Mouse (Mus musculus): Measurements from ENCODE around the gene Cfap206. TPM values are rescaled to one million over a fixed set of nuclear protein-coding genes. Genes with fewer than 3 reads are reported as not detected.

The Cfap206 gene
- total and polyA plus RNA-seq, 3 experiments, result 0.16 to 0.47 TPM; not detected in 1

DNA sequence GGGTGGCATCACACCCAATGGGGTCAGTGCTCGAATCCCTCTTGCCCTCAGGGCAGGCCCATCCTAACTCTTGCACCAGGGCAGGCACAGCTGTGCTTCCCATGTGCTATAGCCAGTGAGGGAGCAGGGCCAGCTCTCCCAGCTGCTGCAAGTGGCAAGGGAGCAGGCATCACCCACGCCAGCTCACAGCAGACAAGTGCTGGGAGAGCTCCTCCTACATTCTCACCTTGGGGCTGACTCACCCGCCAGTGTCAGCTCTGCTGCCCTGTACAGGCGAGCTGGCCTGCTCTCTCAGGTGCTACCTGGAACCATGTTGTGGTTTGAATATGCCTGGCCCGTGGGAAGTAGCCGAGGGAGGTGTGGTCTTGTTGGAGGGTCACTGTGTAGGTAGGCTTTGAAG, 68.1 kb downstream of the Cfap206 start:
- no peaks in the 10 kb centered on the region for H3K36me3 ChIP-seq (ENCODE audit: control insufficient read depth, insufficient read depth, low read length)
- TF ChIP-seq EP300 (IDR thresholded peaks at IDR 0.05; ENCODE audit: insufficient read depth, low read depth, low read length) (no peak), CTCF (IDR thresholded peaks at IDR 0.05) (no peak), POLR2A (IDR thresholded peaks at IDR 0.05; ENCODE audit: insufficient read depth, low read depth, low read length) (no peak)
- no peak for DNase-seq
- no peaks in the 10 kb centered on the region for H3K4me1 ChIP-seq (ENCODE audit: control insufficient read depth, insufficient read depth, low read length)
- no peaks in the 10 kb centered on the region for H3K27me3 ChIP-seq (ENCODE audit: control insufficient read depth, insufficient read depth, low read length)
- no peaks in the 10 kb centered on the region for H3K79me2 ChIP-seq (replicated peaks; ENCODE audit: control insufficient read depth, insufficient read depth, low read length)
- H3K9ac ChIP-seq (ENCODE audit: low read depth, low read length), result no peak overlapping the region
- H3K4me3 ChIP-seq, result no peak overlapping the region
- 81% methylated on average over 6 of the region's 6 CpGs for WGBS
- no peak overlapping the region for H3K27ac ChIP-seq
- intact Hi-C loops (cut with DNase I), result no loop called here

DNA sequence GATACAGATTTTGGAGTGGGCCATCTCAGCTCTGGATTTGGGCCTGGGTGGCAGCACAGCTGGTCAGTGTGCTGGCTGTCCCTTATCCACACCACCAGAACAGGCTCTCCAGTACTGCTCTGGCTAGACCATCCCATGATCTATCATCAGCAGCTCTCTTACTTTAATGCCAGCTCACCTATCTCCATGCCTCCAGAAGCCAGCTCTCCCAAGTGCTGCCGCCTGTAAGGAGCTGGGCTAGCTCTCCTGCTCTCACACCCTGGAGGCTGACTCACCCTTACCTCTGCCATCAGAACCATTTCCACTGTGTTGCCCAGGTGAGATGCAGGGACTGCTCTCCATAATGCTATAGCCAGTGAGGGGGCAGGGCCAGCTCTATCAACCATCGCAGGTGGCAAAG, 68.5 kb downstream of the Cfap206 start:
- no peak for DNase-seq
- Histone ChIP-seq H3K9ac (ENCODE audit: low read depth, low read length) (no peak overlapping the region), H3K79me2 (replicated peaks; ENCODE audit: control insufficient read depth, insufficient read depth, low read length) (no peaks in the 10 kb centered on the region), H3K27me3 (ENCODE audit: control insufficient read depth, insufficient read depth, low read length) (no peaks in the 10 kb centered on the region), H3K4me1 (ENCODE audit: control insufficient read depth, insufficient read depth, low read length) (no peaks in the 10 kb centered on the region), H3K36me3 (ENCODE audit: control insufficient read depth, insufficient read depth, low read length) (no peaks in the 10 kb centered on the region), H3K4me3 (no peak overlapping the region), H3K27ac (no peak overlapping the region)
- 91% methylated on average over 2 of the region's 2 CpGs for WGBS
- TF ChIP-seq POLR2A (IDR thresholded peaks at IDR 0.05; ENCODE audit: insufficient read depth, low read depth, low read length) (no peak), EP300 (IDR thresholded peaks at IDR 0.05; ENCODE audit: insufficient read depth, low read depth, low read length) (no peak), CTCF (IDR thresholded peaks at IDR 0.05) (no peak)
- intact Hi-C loops (cut with DNase I), result no loop called here

GRCm38 (mm10) chr4:34659012-34659411, 71.0 kb downstream of the Cfap206 start:
- no peak for TF ChIP-seq EP300 (IDR thresholded peaks at IDR 0.05; ENCODE audit: insufficient read depth, low read depth, low read length)
- TF ChIP-seq POLR2A (IDR thresholded peaks at IDR 0.05; ENCODE audit: insufficient read depth, low read depth, low read length), result no peak
- no peak for TF ChIP-seq CTCF (IDR thresholded peaks at IDR 0.05)
- DNase-seq, result no peak
- 84% methylated on average over 2 of the region's 2 CpGs for WGBS

DNA sequence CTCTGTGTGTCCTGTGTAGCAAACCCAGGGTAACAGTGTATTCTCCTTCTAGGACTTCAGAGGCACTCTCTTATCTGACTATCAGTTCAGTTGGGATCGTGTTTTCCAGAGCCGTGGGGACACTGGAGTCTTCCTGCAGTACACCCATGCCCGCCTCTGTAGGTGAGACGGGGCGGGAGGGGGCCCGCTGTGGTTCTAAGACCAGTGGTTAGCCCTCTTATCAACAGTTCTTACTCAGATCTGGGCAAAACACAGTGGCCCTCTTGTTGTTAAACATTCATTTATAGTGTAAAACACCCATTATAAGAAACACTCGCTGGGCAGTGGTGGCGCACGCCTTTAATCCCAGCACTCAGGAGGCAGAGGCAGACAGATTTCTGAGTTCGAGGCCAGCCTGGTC, 73.9 kb downstream of the Cfap206 start:
- no peaks in the 10 kb centered on the region for H3K4me1 ChIP-seq (ENCODE audit: control insufficient read depth, insufficient read depth, low read length)
- WGBS, result 90% methylated on average over 10 of the region's 10 CpGs
- H3K4me3 ChIP-seq, result no peak overlapping the region
- intact Hi-C loops (cut with DNase I), result no loop called here
- no peaks in the 10 kb centered on the region for H3K27me3 ChIP-seq (ENCODE audit: control insufficient read depth, insufficient read depth, low read length)
- H3K27ac ChIP-seq, result no peak overlapping the region
- no peaks in the 10 kb centered on the region for H3K36me3 ChIP-seq (ENCODE audit: control insufficient read depth, insufficient read depth, low read length)
- H3K9ac ChIP-seq (ENCODE audit: low read depth, low read length), result no peak overlapping the region
- no peak for DNase-seq
- TF ChIP-seq EP300 (IDR thresholded peaks at IDR 0.05; ENCODE audit: insufficient read depth, low read depth, low read length), result no peak
- no peak for TF ChIP-seq CTCF (IDR thresholded peaks at IDR 0.05)
- TF ChIP-seq POLR2A (IDR thresholded peaks at IDR 0.05; ENCODE audit: insufficient read depth, low read depth, low read length), result no peak
- H3K79me2 ChIP-seq (replicated peaks; ENCODE audit: control insufficient read depth, insufficient read depth, low read length), result no peaks in the 10 kb centered on the region

More at GRCm38 (mm10) chr4:34659012-34659411, 71.0 kb downstream of the Cfap206 start:
- Histone ChIP-seq H3K27me3 (ENCODE audit: control insufficient read depth, insufficient read depth, low read length) (no peaks in the 10 kb centered on the region), H3K27ac (no peak overlapping the region), H3K9ac (ENCODE audit: low read depth, low read length) (no peak overlapping the region), H3K4me3 (no peak overlapping the region), H3K4me1 (ENCODE audit: control insufficient read depth, insufficient read depth, low read length) (no peaks in the 10 kb centered on the region), H3K36me3 (ENCODE audit: control insufficient read depth, insufficient read depth, low read length) (no peaks in the 10 kb centered on the region), H3K79me2 (replicated peaks; ENCODE audit: control insufficient read depth, insufficient read depth, low read length) (no peaks in the 10 kb centered on the region)
- intact Hi-C loops (cut with DNase I), result no loop called here

DNA sequence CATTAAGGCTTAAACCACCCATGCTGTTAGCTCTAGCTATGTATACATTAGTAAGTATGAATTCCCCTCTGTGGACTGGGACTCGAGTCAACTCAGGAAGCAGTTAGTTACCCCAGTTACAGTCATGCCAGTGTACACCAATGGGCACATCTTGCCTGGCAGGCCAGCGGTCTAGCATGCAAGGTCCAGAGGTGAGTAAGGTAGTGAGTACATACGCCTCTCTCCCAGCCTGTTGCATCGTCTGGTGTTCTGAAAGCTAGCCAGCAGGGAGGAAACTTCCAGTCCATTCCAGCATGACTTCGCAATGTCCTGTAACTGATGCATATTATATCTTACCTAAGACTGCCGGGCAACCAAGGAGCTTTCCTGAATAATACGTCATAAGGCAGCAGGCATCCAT, 76.8 kb downstream of the Cfap206 start:
- Histone ChIP-seq H3K9ac (ENCODE audit: low read depth, low read length) (no peak overlapping the region), H3K27me3 (ENCODE audit: control insufficient read depth, insufficient read depth, low read length) (no peaks in the 10 kb centered on the region), H3K79me2 (replicated peaks; ENCODE audit: control insufficient read depth, insufficient read depth, low read length) (no peaks in the 10 kb centered on the region), H3K36me3 (ENCODE audit: control insufficient read depth, insufficient read depth, low read length) (no peaks in the 10 kb centered on the region), H3K27ac (no peak overlapping the region), H3K4me1 (ENCODE audit: control insufficient read depth, insufficient read depth, low read length) (no peaks in the 10 kb centered on the region), H3K4me3 (no peak overlapping the region)
- 91% methylated on average over 7 of the region's 7 CpGs for WGBS
- intact Hi-C loops (cut with DNase I), result no loop called here
- no peak for DNase-seq
- TF ChIP-seq POLR2A (IDR thresholded peaks at IDR 0.05; ENCODE audit: insufficient read depth, low read depth, low read length) (no peak), EP300 (IDR thresholded peaks at IDR 0.05; ENCODE audit: insufficient read depth, low read depth, low read length) (no peak), CTCF (IDR thresholded peaks at IDR 0.05) (no peak)

DNA sequence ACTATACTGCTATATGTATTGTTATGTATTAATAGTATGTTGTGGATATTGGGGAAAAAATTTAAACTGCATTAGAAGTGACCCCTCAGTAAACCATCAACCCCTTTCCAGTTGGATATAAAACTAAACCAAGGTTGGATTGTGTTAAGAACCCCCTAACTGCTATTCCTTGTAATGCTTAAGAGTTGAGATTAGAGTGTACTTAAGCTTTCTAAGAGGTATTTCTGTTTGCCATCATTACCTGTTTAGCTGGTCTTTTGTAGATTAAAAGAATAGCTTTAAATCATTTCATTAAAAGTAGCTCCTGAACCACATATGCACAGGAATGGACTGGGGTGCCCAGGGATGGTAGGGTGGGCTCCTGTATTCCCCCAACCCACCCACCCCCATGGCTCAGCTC, 85.2 kb downstream of the Cfap206 start:
- TF ChIP-seq CTCF (IDR thresholded peaks at IDR 0.05) (no peak), EP300 (IDR thresholded peaks at IDR 0.05; ENCODE audit: insufficient read depth, low read depth, low read length) (no peak), POLR2A (IDR thresholded peaks at IDR 0.05; ENCODE audit: insufficient read depth, low read depth, low read length) (no peak)
- no peaks in the 10 kb centered on the region for H3K4me1 ChIP-seq (ENCODE audit: control insufficient read depth, insufficient read depth, low read length)
- no peaks in the 10 kb centered on the region for H3K27me3 ChIP-seq (ENCODE audit: control insufficient read depth, insufficient read depth, low read length)
- no peaks in the 10 kb centered on the region for H3K79me2 ChIP-seq (replicated peaks; ENCODE audit: control insufficient read depth, insufficient read depth, low read length)
- no peak overlapping the region for H3K4me3 ChIP-seq
- H3K9ac ChIP-seq (ENCODE audit: low read depth, low read length), result no peak overlapping the region
- DNase-seq, result no peak
- intact Hi-C loops (cut with DNase I), result no loop called here
- H3K27ac ChIP-seq, result no peak overlapping the region
- no peaks in the 10 kb centered on the region for H3K36me3 ChIP-seq (ENCODE audit: control insufficient read depth, insufficient read depth, low read length)
